Mouse (Mus musculus) bone marrow, adult 2 months (tissue): ENCODE results near the gene Slc30a1. TPM values are rescaled to one million over a fixed set of nuclear protein-coding genes. Genes with fewer than 3 reads are reported as not detected.

Source experiments
- H3K27ac ChIP-seq: fragments of 200-500 bp; 2 replicates; pipeline ENCODE4 v1.5.1; 2012; ENCODE audit warnings: low read depth, mild to moderate bottlenecking, control low read depth, inconsistent platforms, low read length; ENCODE audit not compliant: control insufficient read depth, poor library complexity, insufficient read depth
- H3K4me1 ChIP-seq: fragments of 200-500 bp; 2 replicates; pipeline ENCODE4 v1.6.1; 2011; ENCODE audit warnings: low read length; ENCODE audit not compliant: control insufficient read depth, insufficient read depth
- H3K4me3 ChIP-seq: fragments of 200-500 bp; replicated peaks from 2 replicates; pipeline ENCODE3; 2011; ENCODE audit warnings: mild to moderate bottlenecking, low read depth, low read length, control low read depth; ENCODE audit not compliant: control insufficient read depth
- CTCF ChIP-seq: fragments of 200-500 bp; IDR thresholded peaks from 2 replicates; pipeline ENCODE4 v1.5.1; 2011; ENCODE audit warnings: low read length, control low read depth; ENCODE audit not compliant: control insufficient read depth, insufficient read depth
- POLR2A ChIP-seq: fragments of 200-500 bp; IDR thresholded peaks from 2 replicates; pipeline ENCODE4 v1.6.1; 2011; ENCODE audit warnings: low read depth, mild to moderate bottlenecking, control low read depth, low read length, borderline replicate concordance; ENCODE audit not compliant: control insufficient read depth
- WGBS: fragments of 180-500 bp; shearing (Covaris S2); methylation state at CpG from one replicate; pipeline ENCODE4 v1.1.7; 2018; 5-methylcytosine and 5-hydroxymethylcytosine counted together
- polyA plus RNA-seq: library from polyadenylated mRNA; stranded (reverse); fragments of >200 nt; gene quantifications from 2 replicates; pipeline ENCODE4 v1.2.4, GENCODE M21; 2011; ENCODE audit warnings: low replicate concordance; ENCODE audit not compliant: missing spikeins, insufficient read depth, insufficient read length

Gene Slc30a1
- polyA plus RNA-seq, 1 experiment = 7.9 TPM

GRCm38 (mm10) chr1:191872076-191872710 is 34.4 kb upstream of the Slc30a1 start:
- TF ChIP-seq CTCF = no peak
- no peak for TF ChIP-seq POLR2A
- 58% methylated on average over 6 of the region's 6 CpGs for WGBS
- H3K4me3 ChIP-seq = no peak overlapping the region
- H3K27ac ChIP-seq = no peak overlapping the region
- no peaks in the 10 kb centered on the region; the same call in 1 of the 2 replicates for H3K4me1 ChIP-seq

GRCm38 (mm10) chr1:191875006-191875405 is 31.6 kb upstream of the Slc30a1 start:
- Histone ChIP-seq H3K4me1 (no peaks in the 10 kb centered on the region; the same call in 1 of the 2 replicates), H3K27ac (no peak overlapping the region), H3K4me3 (no peak overlapping the region)
- WGBS = 55% methylated on average over 7 of the region's 7 CpGs
- TF ChIP-seq POLR2A (no peak), CTCF (no peak)

- no peak for TF ChIP-seq CTCF
- no peak for TF ChIP-seq POLR2A
- no peaks in the 10 kb centered on the region; the same call in 1 of the 2 replicates for H3K4me1 ChIP-seq
- WGBS = 36% methylated on average over 9 of the region's 9 CpGs
- H3K27ac ChIP-seq = no peak overlapping the region
- no peak overlapping the region for H3K4me3 ChIP-seq
Measured at GRCm38 (mm10) chr1:191875683-191876305, 30.8 kb upstream of the Slc30a1 start.

- H3K4me1 ChIP-seq = no peaks in the 10 kb centered on the region; the same call in 1 of the 2 replicates
- TF ChIP-seq POLR2A = no peak
- TF ChIP-seq CTCF = no peak
- no peak overlapping the region for H3K4me3 ChIP-seq
- H3K27ac ChIP-seq = no peak overlapping the region
- 80% methylated on average over 10 of the region's 10 CpGs for WGBS
Measured at GRCm38 (mm10) chr1:191877681-191878080, 28.9 kb upstream of the Slc30a1 start.

GRCm38 (mm10) chr1:191878518-191878921 is 28.0 kb upstream of the Slc30a1 start:
- H3K4me3 ChIP-seq = no peak overlapping the region
- TF ChIP-seq CTCF = no peak
- no peak for TF ChIP-seq POLR2A
- no peaks in the 10 kb centered on the region; the same call in 1 of the 2 replicates for H3K4me1 ChIP-seq
- 81% methylated on average over 4 of the region's 4 CpGs for WGBS
- no peak overlapping the region for H3K27ac ChIP-seq

- H3K27ac ChIP-seq = no peak overlapping the region
Measured at GRCm38 (mm10) chr1:191880247-191880646, 26.3 kb upstream of the Slc30a1 start.

GRCm38 (mm10) chr1:191880921-191881609 is 25.5 kb upstream of the Slc30a1 start:
- TF ChIP-seq POLR2A = no peak
- no peak for TF ChIP-seq CTCF
- no peaks in the 10 kb centered on the region; the same call in 1 of the 2 replicates for H3K4me1 ChIP-seq
- H3K27ac ChIP-seq = no peak overlapping the region
- 6% methylated on average over 8 of the region's 8 CpGs for WGBS
- H3K4me3 ChIP-seq = no peak overlapping the region

More at GRCm38 (mm10) chr1:191880247-191880646, 26.3 kb upstream of the Slc30a1 start:
- TF ChIP-seq CTCF (no peak), POLR2A (no peak)
- Histone ChIP-seq H3K4me1 (no peaks in the 10 kb centered on the region; the same call in 1 of the 2 replicates), H3K4me3 (no peak overlapping the region)
- 70% methylated on average over 3 of the region's 3 CpGs for WGBS

- no peak overlapping the region for H3K27ac ChIP-seq
Measured at GRCm38 (mm10) chr1:191881663-191882062, 24.9 kb upstream of the Slc30a1 start.

More at GRCm38 (mm10) chr1:191881663-191882062, 24.9 kb upstream of the Slc30a1 start:
- WGBS = 23% methylated on average over 2 of the region's 2 CpGs
- H3K4me1 ChIP-seq = no peaks in the 10 kb centered on the region; the same call in 1 of the 2 replicates
- TF ChIP-seq CTCF (no peak), POLR2A (no peak)
- no peak overlapping the region for H3K4me3 ChIP-seq
